Mouse (Mus musculus) left cerebral cortex, adult 18-20 months (tissue): ENCODE measurements around the gene Ablim1. TPM values are rescaled to one million over a fixed set of nuclear protein-coding genes. Genes with fewer than 3 reads are reported as not detected.
"Not testable (repeated sequence)": the region's sequence is repeated elsewhere in the genome, so short reads cannot be mapped to it uniquely, and the experiment has no call there.

Experiments
- DNase-seq, 2 experiments: peaks; one replicate each; pipeline ENCODE4 v3.0.0; 2021 to 2022; ENCODE audit warnings: low spot score in 2 of 2, mixed read lengths in 1 of 2
- total RNA-seq, 2 experiments: library from RNA; stranded (reverse); gene quantifications; 2 replicates each; pipeline ENCODE4 v1.2.3; 2021

The Ablim1 gene
- total RNA-seq, 2 experiments from 2014 or later = 115 to 119 TPM

GRCm38 (mm10) chr19:57161978-57162727 is 152.6 kb downstream of the Ablim1 start:
- no peak for DNase-seq

- peak; percentile 54 to 71 for DNase-seq
Measured at GRCm38 (mm10) chr19:57161010-57161660, 153.6 kb downstream of the Ablim1 start.

GRCm38 (mm10) chr19:57157731-57158343 is 156.9 kb downstream of the Ablim1 start:
- no peak for DNase-seq

GRCm38 (mm10) chr19:57155121-57155884 is 159.4 kb downstream of the Ablim1 start:
- peak; percentile 66 to 70 for DNase-seq

GRCm38 (mm10) chr19:57152357-57152756 is 162.4 kb downstream of the Ablim1 start:
- peak; percentile 49 to 58 for DNase-seq

GRCm38 (mm10) chr19:57151504-57151903 is 163.2 kb downstream of the Ablim1 start:
- no peak for DNase-seq

GRCm38 (mm10) chr19:57150275-57150674 is 164.4 kb downstream of the Ablim1 start:
- DNase-seq = peak; percentile 45 to 67

GRCm38 (mm10) chr19:57147746-57148145 is 167.0 kb downstream of the Ablim1 start:
- DNase-seq = no peak

- no peak for DNase-seq
Measured at GRCm38 (mm10) chr19:57146936-57147335, 167.8 kb downstream of the Ablim1 start.

- DNase-seq = no peak
Measured at GRCm38 (mm10) chr19:57143646-57144045, 171.1 kb downstream of the Ablim1 start.

- DNase-seq = no peak
Measured at GRCm38 (mm10) chr19:57141756-57142461, 172.8 kb downstream of the Ablim1 start.

GRCm38 (mm10) chr19:57140874-57141273 is 173.8 kb downstream of the Ablim1 start:
- no peak for DNase-seq

- DNase-seq = no peak
Measured at GRCm38 (mm10) chr19:57140071-57140470, 174.6 kb downstream of the Ablim1 start.

GRCm38 (mm10) chr19:57138909-57139617 is 175.7 kb downstream of the Ablim1 start:
- DNase-seq = peak in 1 of 2 experiments; percentile 49

GRCm38 (mm10) chr19:57138469-57138868 is 176.2 kb downstream of the Ablim1 start:
- no peak for DNase-seq

GRCm38 (mm10) chr19:57138045-57138444 is 176.7 kb downstream of the Ablim1 start:
- DNase-seq = no peak

GRCm38 (mm10) chr19:57136228-57136627 is 178.5 kb downstream of the Ablim1 start:
- peak; percentile 27 to 56 for DNase-seq

GRCm38 (mm10) chr19:57135654-57136053 is 179.1 kb downstream of the Ablim1 start:
- not testable (repeated sequence) for DNase-seq

GRCm38 (mm10) chr19:57134654-57135348 is 179.9 kb downstream of the Ablim1 start:
- DNase-seq = no peak
